Mouse (Mus musculus) liver, adult (tissue): ENCODE results near the gene Cd79a.

Experiments
- GATA4 ChIP-seq: IDR thresholded peaks from 2 replicates; pipeline ENCODE4 v1.6.1; 2014; ENCODE audit warnings: mild to moderate bottlenecking, low read length; ENCODE audit not compliant: insufficient replicate concordance

The Cd79a gene

GRCm38 (mm10) chr7:24897224-24897623 lies at the start of gene Cd79a:
TSS of gene Cd79a (plus strand) at chr7:24897381.
- TF ChIP-seq GATA4, result no peak

- TF ChIP-seq GATA4, result no peak
These were observed 47.0 kb upstream of the Cd79a start for GRCm38 (mm10) chr7:24850162-24850561.

GRCm38 (mm10) chr7:24850899-24851303 lies 46.3 kb upstream of the Cd79a start:
- TF ChIP-seq GATA4, result peak; percentile 38; the same call in 1 of the 2 replicates

- no peak for TF ChIP-seq GATA4
These were observed 45.4 kb upstream of the Cd79a start for GRCm38 (mm10) chr7:24851596-24852325.

- no peak for TF ChIP-seq GATA4
These were observed 44.5 kb upstream of the Cd79a start for GRCm38 (mm10) chr7:24852557-24853232.

- no peak for TF ChIP-seq GATA4
These were observed 44.0 kb upstream of the Cd79a start for GRCm38 (mm10) chr7:24853233-24853563.

- no peak for TF ChIP-seq GATA4
These were observed 43.5 kb upstream of the Cd79a start for GRCm38 (mm10) chr7:24853695-24854094.

- TF ChIP-seq GATA4, result no peak
These were observed 40.6 kb upstream of the Cd79a start for GRCm38 (mm10) chr7:24856460-24857120.

GRCm38 (mm10) chr7:24859234-24859633 lies 37.9 kb upstream of the Cd79a start:
- TF ChIP-seq GATA4, result no peak

GRCm38 (mm10) chr7:24861913-24862312 lies 35.3 kb upstream of the Cd79a start, which contains the start of gene Gm9844:
TSS of gene Gm9844 (plus strand) at chr7:24862213.
- TF ChIP-seq GATA4, result no peak

GRCm38 (mm10) chr7:24862853-24863252 lies 34.3 kb upstream of the Cd79a start:
- TF ChIP-seq GATA4, result no peak

- TF ChIP-seq GATA4, result no peak
These were observed 33.0 kb upstream of the Cd79a start for GRCm38 (mm10) chr7:24864156-24864555.

- no peak for TF ChIP-seq GATA4
These were observed 28.1 kb upstream of the Cd79a start for GRCm38 (mm10) chr7:24869080-24869479.

- TF ChIP-seq GATA4, result no peak
These were observed 27.5 kb upstream of the Cd79a start, which contains the start of the genes Lypd4 and Dmrtc2 for GRCm38 (mm10) chr7:24869532-24870165. TSS of gene Lypd4 (minus strand) at chr7:24869941. TSS of gene Dmrtc2 (plus strand) at chr7:24870057.

- TF ChIP-seq GATA4, result no peak
These were observed 19.6 kb upstream of the Cd79a start for GRCm38 (mm10) chr7:24877588-24877987.
